Mouse (Mus musculus) heart, embryonic 12.5 days (tissue): ENCODE measurements around the gene BC048679. TPM values are rescaled to one million over a fixed set of nuclear protein-coding genes. Genes with fewer than 3 reads are reported as not detected.

ENCODE experiments used
- microRNA counts: library from miRNA; unstranded; fragments of <30 nt; microRNA quantifications from one replicate; lab custom pipeline; 2017
- polyA plus RNA-seq: library from polyadenylated mRNA; unstranded; fragments of >200 nt; fragmentation: Nextera tagmentation; extraction: Ambion mirVana; gene quantifications from 2 replicates; pipeline ENCODE4 v1.2.1, GENCODE M21; 2016

The BC048679 gene
- polyA plus RNA-seq, 1 experiment from 2014 or later, result not detected

MicroRNAs within 50 kb of the gene (microRNA counts, 519-probe panel; counts per million panel counts)
- not detected for microRNA mmu-miR-1839-3p (lab: Ali Mortazavi, UCI)
- 4,913 counts per million, percentile 53 among the panel's probes with 10 or more counts for microRNA mmu-miR-1839-5p (lab: Ali Mortazavi, UCI)

Other genes starting within 250 kb of the BC048679 start
- gene Rps17, start 153.0 kb downstream of the BC048679 start, polyA plus RNA-seq, result 862 and 873 TPM in 2 replicates
- 3.2 and 4.4 TPM in 2 replicates for gene Cpeb1, start 42.8 kb downstream of the BC048679 start, polyA plus RNA-seq
- 4.5 and 5.7 TPM in 2 replicates for gene Ap3b2, start 4.4 kb downstream of the BC048679 start, polyA plus RNA-seq
- gene Fsd2, start 68.7 kb upstream of the BC048679 start, polyA plus RNA-seq, result 65.0 and 65.8 TPM in 2 replicates
- 6.9 and 7.6 TPM in 2 replicates for gene Whamm, start 73.0 kb upstream of the BC048679 start, polyA plus RNA-seq
- 121 and 122 TPM in 2 replicates for gene Homer2, start 209.2 kb upstream of the BC048679 start, polyA plus RNA-seq